Mouse (Mus musculus): ENCODE results near the gene Mesp1.

GRCm38 (mm10) chr7:79742659-79743536 is 50.7 kb downstream of the Mesp1 start, which contains the start of the genes Pex11a and Wdr93:
- TF ChIP-seq CTCF (IDR thresholded peaks at IDR 0.05; ENCODE audit: borderline replicate concordance, extremely low read depth, insufficient read depth, insufficient read length) (no peak), POLR2A (IDR thresholded peaks at IDR 0.05; ENCODE audit: borderline replicate concordance, extremely low read depth, insufficient read depth, insufficient read length, poor library complexity, severe bottlenecking) (peak; percentile 12; the same call in 1 of the 2 replicates)
